Mouse (Mus musculus): ENCODE results near the gene Nhlrc3. TPM values are rescaled to one million over a fixed set of nuclear protein-coding genes. Genes with fewer than 3 reads are reported as not detected.

The Nhlrc3 gene
- polyA plus RNA-seq, 1 experiment from 2014 or later, result 6.4 TPM

DNA sequence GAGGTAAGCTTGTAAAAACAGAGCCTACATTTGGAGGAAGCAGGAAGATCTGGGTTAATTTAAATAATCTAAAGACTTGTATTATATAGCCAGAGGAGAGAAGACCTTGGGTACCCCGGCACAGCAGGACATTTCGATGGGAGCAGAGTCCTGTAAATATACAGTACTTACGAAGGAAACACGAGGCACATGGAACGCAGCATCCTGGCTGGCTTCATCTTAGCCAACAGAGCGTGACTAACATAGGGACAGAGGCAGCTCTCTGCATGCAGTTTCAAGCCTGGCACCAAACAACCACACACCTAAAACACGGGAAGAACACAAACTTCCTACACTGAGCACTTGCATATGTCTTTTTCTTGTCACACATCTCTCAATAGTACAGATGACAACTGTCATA, 45.4 kb downstream of the Nhlrc3 start:
- no peak for ATAC-seq (replicated peaks; ENCODE audit: insufficient number of reproducible peaks, low FRiP score, low TSS enrichment)
- no peaks in the 10 kb centered on the region for H3K36me3 ChIP-seq (ENCODE audit: control insufficient read depth, insufficient read depth, low read length)
- peaks cover 7% of the 10 kb centered on the region for H3K4me1 ChIP-seq (ENCODE audit: control insufficient read depth, insufficient read depth, low read length)
- H3K27me3 ChIP-seq (ENCODE audit: control insufficient read depth, insufficient read depth, low read length), result no peaks in the 10 kb centered on the region
- H3K9ac ChIP-seq (ENCODE audit: low read depth, low read length), result no peak overlapping the region
- no peak overlapping the region for H3K4me2 ChIP-seq
- H3K9me3 ChIP-seq (replicated peaks; ENCODE audit: control insufficient read depth, low read length), result no peaks in the 10 kb centered on the region
- WGBS (ENCODE audit: insufficient replicate concordance), result 78% methylated on average over 7 of the region's 7 CpGs
- no peak overlapping the region for H3K4me3 ChIP-seq (ENCODE audit: low read depth, low read length)
- no peak overlapping the region for H3K27ac ChIP-seq (ENCODE audit: low read depth, low read length)

GRCm38 (mm10) chr3:53416036-53416506, 47.1 kb downstream of the Nhlrc3 start:
- WGBS (ENCODE audit: insufficient replicate concordance), result 55% methylated on average over 5 of the region's 5 CpGs
- H3K36me3 ChIP-seq (ENCODE audit: control insufficient read depth, insufficient read depth, low read length), result no peaks in the 10 kb centered on the region
- 0 out of 2 replicates have a peak overlapping the region, but pooled peaks have one; percentile 29 for H3K27ac ChIP-seq (ENCODE audit: low read depth, low read length)
- H3K4me1 ChIP-seq (ENCODE audit: control insufficient read depth, insufficient read depth, low read length), result peaks cover 5% of the 10 kb centered on the region
- ATAC-seq (replicated peaks; ENCODE audit: insufficient number of reproducible peaks, low FRiP score, low TSS enrichment), result no peak
- H3K27me3 ChIP-seq (ENCODE audit: control insufficient read depth, insufficient read depth, low read length), result no peaks in the 10 kb centered on the region
- no peaks in the 10 kb centered on the region for H3K9me3 ChIP-seq (replicated peaks; ENCODE audit: control insufficient read depth, low read length)
- H3K4me3 ChIP-seq (ENCODE audit: low read depth, low read length), result no peak overlapping the region
- no peak overlapping the region for H3K9ac ChIP-seq (ENCODE audit: low read depth, low read length)
- no peak overlapping the region for H3K4me2 ChIP-seq

- 61% methylated on average over 3 of the region's 3 CpGs for WGBS (ENCODE audit: insufficient replicate concordance)
- Histone ChIP-seq H3K4me2 (no peak overlapping the region), H3K9me3 (replicated peaks; ENCODE audit: control insufficient read depth, low read length) (no peaks in the 10 kb centered on the region), H3K4me1 (ENCODE audit: control insufficient read depth, insufficient read depth, low read length) (peaks cover 5% of the 10 kb centered on the region), H3K4me3 (ENCODE audit: low read depth, low read length) (no peak overlapping the region), H3K27ac (ENCODE audit: low read depth, low read length) (no peak overlapping the region), H3K36me3 (ENCODE audit: control insufficient read depth, insufficient read depth, low read length) (no peaks in the 10 kb centered on the region), H3K9ac (ENCODE audit: low read depth, low read length) (no peak overlapping the region), H3K27me3 (ENCODE audit: control insufficient read depth, insufficient read depth, low read length) (no peaks in the 10 kb centered on the region)
- no peak for ATAC-seq (replicated peaks; ENCODE audit: insufficient number of reproducible peaks, low FRiP score, low TSS enrichment)
Measured at GRCm38 (mm10) chr3:53413959-53414358, 49.2 kb downstream of the Nhlrc3 start.

DNA sequence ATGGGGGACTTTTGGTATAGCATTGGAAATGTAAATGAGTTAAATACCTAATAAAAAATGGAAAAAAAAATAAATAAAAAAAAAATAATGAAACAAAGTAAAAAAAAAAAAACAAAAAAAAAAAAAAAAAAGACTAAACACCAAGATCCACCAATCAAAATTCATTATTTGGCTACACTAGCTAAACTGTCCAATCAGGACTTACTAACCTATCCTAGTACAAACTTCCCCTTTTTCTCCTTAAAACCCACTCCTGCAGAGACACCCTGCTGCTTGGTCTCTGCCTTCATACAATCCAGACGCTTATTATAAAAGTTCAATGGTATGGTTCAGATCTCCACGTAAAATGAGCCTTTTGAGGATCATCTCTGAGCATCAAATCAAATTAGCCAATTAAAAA, 49.7 kb downstream of the Nhlrc3 start:
- ATAC-seq (replicated peaks; ENCODE audit: insufficient number of reproducible peaks, low FRiP score, low TSS enrichment), result no peak
- no peak overlapping the region for H3K4me2 ChIP-seq
- WGBS (ENCODE audit: insufficient replicate concordance), result 76% methylated on average over 2 of the region's 2 CpGs
- no peak overlapping the region for H3K4me3 ChIP-seq (ENCODE audit: low read depth, low read length)
- H3K9me3 ChIP-seq (replicated peaks; ENCODE audit: control insufficient read depth, low read length), result no peaks in the 10 kb centered on the region
- H3K27me3 ChIP-seq (ENCODE audit: control insufficient read depth, insufficient read depth, low read length), result no peaks in the 10 kb centered on the region
- no peak overlapping the region for H3K9ac ChIP-seq (ENCODE audit: low read depth, low read length)
- peaks cover 5% of the 10 kb centered on the region for H3K4me1 ChIP-seq (ENCODE audit: control insufficient read depth, insufficient read depth, low read length)
- H3K27ac ChIP-seq (ENCODE audit: low read depth, low read length), result no peak overlapping the region
- no peaks in the 10 kb centered on the region for H3K36me3 ChIP-seq (ENCODE audit: control insufficient read depth, insufficient read depth, low read length)

- H3K4me3 ChIP-seq (ENCODE audit: low read depth, low read length), result no peak overlapping the region
- WGBS (ENCODE audit: insufficient replicate concordance), result 83% methylated on average over 5 of the region's 5 CpGs
- H3K4me1 ChIP-seq (ENCODE audit: control insufficient read depth, insufficient read depth, low read length), result peaks cover 5% of the 10 kb centered on the region
- no peaks in the 10 kb centered on the region for H3K9me3 ChIP-seq (replicated peaks; ENCODE audit: control insufficient read depth, low read length)
- H3K27ac ChIP-seq (ENCODE audit: low read depth, low read length), result no peak overlapping the region
- no peaks in the 10 kb centered on the region for H3K27me3 ChIP-seq (ENCODE audit: control insufficient read depth, insufficient read depth, low read length)
- ATAC-seq (replicated peaks; ENCODE audit: insufficient number of reproducible peaks, low FRiP score, low TSS enrichment), result no peak
- H3K36me3 ChIP-seq (ENCODE audit: control insufficient read depth, insufficient read depth, low read length), result no peaks in the 10 kb centered on the region
- no peak overlapping the region for H3K4me2 ChIP-seq
- no peak overlapping the region for H3K9ac ChIP-seq (ENCODE audit: low read depth, low read length)
Measured at GRCm38 (mm10) chr3:53412259-53412658, 50.9 kb downstream of the Nhlrc3 start.

DNA sequence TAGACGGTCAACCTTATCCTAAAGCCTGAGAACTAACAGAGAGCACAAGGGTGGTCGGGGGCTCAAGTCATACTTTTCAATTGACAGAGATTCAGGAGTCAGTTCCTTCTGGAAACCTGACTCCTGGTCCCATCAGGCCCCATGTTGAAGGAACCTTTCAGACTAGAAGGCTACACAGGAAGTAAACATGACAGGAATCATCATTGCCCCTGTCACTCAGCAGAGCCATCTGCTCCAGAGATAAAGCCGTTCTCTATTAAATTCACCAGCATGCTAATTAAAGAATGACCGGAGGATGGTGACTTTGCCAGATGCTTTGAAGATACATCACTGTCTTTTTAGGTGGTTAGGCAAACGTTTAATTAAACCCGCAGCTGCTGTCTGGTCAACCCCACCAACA, 53.1 kb downstream of the Nhlrc3 start:
- Histone ChIP-seq H3K9me3 (replicated peaks; ENCODE audit: control insufficient read depth, low read length) (no peaks in the 10 kb centered on the region), H3K4me1 (ENCODE audit: control insufficient read depth, insufficient read depth, low read length) (no peaks in the 10 kb centered on the region), H3K27me3 (ENCODE audit: control insufficient read depth, insufficient read depth, low read length) (no peaks in the 10 kb centered on the region), H3K4me2 (no peak overlapping the region), H3K27ac (ENCODE audit: low read depth, low read length) (no peak overlapping the region), H3K9ac (ENCODE audit: low read depth, low read length) (no peak overlapping the region), H3K36me3 (ENCODE audit: control insufficient read depth, insufficient read depth, low read length) (no peaks in the 10 kb centered on the region), H3K4me3 (ENCODE audit: low read depth, low read length) (no peak overlapping the region)
- no peak for ATAC-seq (replicated peaks; ENCODE audit: insufficient number of reproducible peaks, low FRiP score, low TSS enrichment)
- WGBS (ENCODE audit: insufficient replicate concordance), result 69% methylated on average over 6 of the region's 6 CpGs

DNA sequence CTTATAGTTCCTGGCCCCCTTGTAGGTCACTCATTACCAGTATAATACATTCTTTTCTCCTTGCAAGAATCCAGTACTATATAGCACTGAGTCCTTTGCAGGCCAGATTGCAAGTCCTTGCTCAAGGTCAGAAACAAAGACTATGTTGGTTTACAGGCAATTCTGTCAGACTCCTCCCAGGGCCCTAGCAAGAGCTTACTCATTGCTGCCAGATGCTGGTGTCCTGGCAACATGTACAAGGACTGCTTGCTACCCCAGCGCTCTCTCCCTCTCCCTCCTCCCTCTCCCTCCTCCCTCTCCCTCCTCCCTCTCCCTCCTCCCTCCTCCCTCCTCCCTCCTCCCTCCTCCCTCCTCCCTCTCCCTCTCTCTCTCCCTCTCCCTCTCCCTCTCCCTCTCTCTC, 56.0 kb downstream of the Nhlrc3 start:
- H3K4me3 ChIP-seq (ENCODE audit: low read depth, low read length), result no peak overlapping the region
- no peak overlapping the region for H3K9ac ChIP-seq (ENCODE audit: low read depth, low read length)
- no peaks in the 10 kb centered on the region for H3K27me3 ChIP-seq (ENCODE audit: control insufficient read depth, insufficient read depth, low read length)
- no peaks in the 10 kb centered on the region for H3K4me1 ChIP-seq (ENCODE audit: control insufficient read depth, insufficient read depth, low read length)
- ATAC-seq (replicated peaks; ENCODE audit: insufficient number of reproducible peaks, low FRiP score, low TSS enrichment), result no peak
- no peak overlapping the region for H3K4me2 ChIP-seq
- WGBS (ENCODE audit: insufficient replicate concordance), result 69% methylated on average over 1 of the region's 1 CpGs
- no peaks in the 10 kb centered on the region for H3K36me3 ChIP-seq (ENCODE audit: control insufficient read depth, insufficient read depth, low read length)
- no peaks in the 10 kb centered on the region for H3K9me3 ChIP-seq (replicated peaks; ENCODE audit: control insufficient read depth, low read length)
- no peak overlapping the region for H3K27ac ChIP-seq (ENCODE audit: low read depth, low read length)

Other genes with a start within 250 kb of the Nhlrc3 start
- gene Proser1, start 334 bp upstream of the Nhlrc3 start, polyA plus RNA-seq (2014; fragmentation: Nextera tagmentation; extraction: Ambion mirVana), result 12.4 and 17.6 TPM in 2 replicates
- gene Stoml3, start 25.3 kb upstream of the Nhlrc3 start, polyA plus RNA-seq (2014; fragmentation: Nextera tagmentation; extraction: Ambion mirVana), result 0.13 and 0.17 TPM in 2 replicates
- 4.8 TPM in 2 replicates for gene Frem2, start 194.0 kb upstream of the Nhlrc3 start, polyA plus RNA-seq (2014; fragmentation: Nextera tagmentation; extraction: Ambion mirVana)

Data from heart, embryonic 11.5 days (tissue).